Mouse (Mus musculus) midbrain, embryonic 10.5 days (tissue): ENCODE measurements around the gene Tgfb2. TPM values are rescaled to one million over a fixed set of nuclear protein-coding genes. Genes with fewer than 3 reads are reported as not detected.
A peak's percentile ranks its signal among the peaks of the same experiment; 100 is the strongest.

Experiments
- DNase-seq: peaks from one replicate; pipeline ENCODE4 v3.0.0-alpha.2; 2017; ENCODE audit warnings: low spot score
- H3K27ac ChIP-seq: fragments of 300-500 bp; sonication (generic); replicated peaks from 2 replicates; pipeline ENCODE4 v1.5.1; 2016; ENCODE audit warnings: mild to moderate bottlenecking
- H3K27me3 ChIP-seq: fragments of 300-500 bp; sonication (generic); 2 replicates; pipeline ENCODE4 v1.6.1; 2016; ENCODE audit warnings: low read depth, mild to moderate bottlenecking; ENCODE audit not compliant: poor library complexity, severe bottlenecking
- H3K36me3 ChIP-seq: fragments of 300-500 bp; sonication (generic); 2 replicates; pipeline ENCODE4 v1.6.1; 2016; ENCODE audit warnings: mild to moderate bottlenecking, moderate library complexity
- H3K4me1 ChIP-seq: fragments of 300-500 bp; sonication (generic); 2 replicates; pipeline ENCODE4 v1.6.1; 2016
- H3K4me3 ChIP-seq: fragments of 300-500 bp; sonication (generic); 2 replicates; pipeline ENCODE4 v1.5.1; 2016; ENCODE audit warnings: mild to moderate bottlenecking, moderate library complexity
- H3K9me3 ChIP-seq: fragments of 300-500 bp; sonication (generic); replicated peaks from 2 replicates; pipeline ENCODE4 v1.6.1; 2016; ENCODE audit warnings: mild to moderate bottlenecking
- WGBS: fragments of 180-500 bp; shearing (Covaris S2); methylation state at CpG from one replicate; pipeline ENCODE4 v1.1.7; 2016; 5-methylcytosine and 5-hydroxymethylcytosine counted together
- polyA plus RNA-seq: library from polyadenylated mRNA; unstranded; fragments of >200 nt; fragmentation: Nextera tagmentation; extraction: Ambion mirVana; gene quantifications from 2 replicates; pipeline ENCODE4 v1.2.1, GENCODE M21; 2016

Tgfb2 gene
- polyA plus RNA-seq, 1 experiment from 2014 or later = 11.1 TPM

DNA sequence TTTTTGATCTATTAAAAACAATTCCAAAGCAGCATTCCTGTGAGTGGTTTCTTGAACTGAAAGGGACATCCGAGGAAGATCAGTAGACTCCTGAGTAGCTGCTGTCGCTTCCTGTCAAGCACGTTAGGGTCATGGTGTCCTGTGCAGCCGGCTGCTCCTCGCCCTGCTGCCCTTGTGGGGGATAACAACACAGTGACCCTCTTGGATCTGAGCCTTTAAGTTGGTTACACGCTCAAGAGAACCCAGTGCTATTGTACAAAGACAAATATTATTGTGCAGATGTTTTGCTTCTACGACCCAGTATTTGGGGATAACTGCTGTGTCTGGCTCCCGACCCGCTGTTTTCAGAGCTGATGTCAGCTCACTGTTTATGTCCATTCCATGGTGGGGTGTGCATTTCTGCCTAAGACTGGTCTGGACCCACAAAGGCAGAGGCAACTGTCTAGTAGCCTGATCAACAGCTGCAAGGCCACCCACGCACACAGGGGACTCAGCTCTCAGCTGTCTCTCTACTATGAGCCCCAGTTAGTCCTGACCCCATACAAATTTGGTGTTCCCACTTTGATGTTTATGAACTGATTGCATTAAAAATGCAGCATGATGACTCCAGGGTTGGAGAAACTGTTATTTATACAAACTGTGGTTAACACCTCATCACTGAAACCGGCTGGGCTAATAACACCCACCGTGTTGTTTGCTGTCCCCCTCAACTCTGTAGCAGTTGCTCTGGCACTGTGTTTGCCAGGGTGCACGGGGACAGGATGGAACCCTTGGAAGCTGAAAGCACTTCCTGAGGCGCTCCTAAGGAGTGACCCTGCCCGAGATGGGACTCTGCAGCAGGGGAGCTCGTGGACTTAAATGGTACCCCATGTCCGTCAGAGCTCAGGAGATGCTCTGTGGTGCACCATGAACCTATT is 9.4 kb upstream of the Tgfb2 start:
- Histone ChIP-seq H3K4me1 (no peaks in the 10 kb centered on the region), H3K27ac (no peak overlapping the region), H3K27me3 (no peaks in the 10 kb centered on the region), H3K9me3 (no peaks in the 10 kb centered on the region), H3K36me3 (peaks cover 42% of the 10 kb centered on the region), H3K4me3 (no peak overlapping the region)
- no peak for DNase-seq
- 86% methylated on average over 17 of the region's 17 CpGs for WGBS

GRCm38 (mm10) chr1:186714215-186714614 is 8.4 kb upstream of the Tgfb2 start:
- Histone ChIP-seq H3K27ac (no peak overlapping the region), H3K27me3 (no peaks in the 10 kb centered on the region), H3K9me3 (no peaks in the 10 kb centered on the region), H3K4me1 (no peaks in the 10 kb centered on the region), H3K36me3 (peaks cover 32% of the 10 kb centered on the region), H3K4me3 (no peak overlapping the region)
- DNase-seq = no peak
- 82% methylated on average over 4 of the region's 4 CpGs for WGBS

DNA sequence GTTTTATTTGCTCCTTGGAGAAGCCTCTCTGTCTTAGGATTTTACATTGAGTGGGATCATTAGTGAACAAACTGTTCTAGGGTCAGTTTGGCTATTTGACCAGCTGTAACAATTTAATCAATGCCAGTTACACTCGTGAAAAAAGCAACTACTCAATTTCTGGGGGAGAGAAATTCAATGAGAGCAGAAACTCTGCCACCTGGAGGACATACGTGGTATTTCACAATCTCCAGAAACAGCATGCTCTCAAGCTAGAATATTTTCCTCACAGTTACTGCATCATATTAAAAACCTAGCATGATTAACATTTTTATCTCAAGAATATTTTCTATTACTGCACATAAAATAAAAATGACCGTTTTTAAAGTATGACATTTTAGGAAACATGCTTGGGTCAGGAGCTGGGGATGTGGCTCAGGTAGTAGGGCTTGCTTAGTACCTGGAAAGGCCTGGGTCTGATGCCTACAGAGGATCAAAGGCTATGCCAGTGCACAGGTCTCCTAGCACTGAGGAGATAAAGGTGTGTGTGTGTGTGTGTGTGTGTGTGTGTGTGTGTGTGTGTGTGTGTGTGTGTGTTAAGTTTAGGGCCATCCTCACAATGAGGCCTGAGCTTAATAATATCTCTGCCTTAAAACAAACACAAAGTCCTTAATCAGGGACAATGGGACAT is 7.1 kb upstream of the Tgfb2 start:
- Histone ChIP-seq H3K27me3 (no peaks in the 10 kb centered on the region), H3K4me3 (no peak overlapping the region), H3K9me3 (no peaks in the 10 kb centered on the region), H3K27ac (no peak overlapping the region), H3K4me1 (no peaks in the 10 kb centered on the region), H3K36me3 (peaks cover 24% of the 10 kb centered on the region)
- peak; percentile 31 for DNase-seq
- WGBS = 10% methylated on average over 3 of the region's 3 CpGs

GRCm38 (mm10) chr1:186705203-186705914 is 430 bp downstream of the Tgfb2 start:
- Histone ChIP-seq H3K4me3 (peak overlapping the region; percentile 69), H3K27me3 (peaks cover 47% of the 10 kb centered on the region), H3K27ac (peak overlapping the region; percentile 85), H3K9me3 (no peaks in the 10 kb centered on the region), H3K36me3 (no peaks in the 10 kb centered on the region), H3K4me1 (peaks cover 32% of the 10 kb centered on the region)
- under 1% methylated on average over 65 of the region's 65 CpGs for WGBS
- DNase-seq = peak; percentile 77

DNA sequence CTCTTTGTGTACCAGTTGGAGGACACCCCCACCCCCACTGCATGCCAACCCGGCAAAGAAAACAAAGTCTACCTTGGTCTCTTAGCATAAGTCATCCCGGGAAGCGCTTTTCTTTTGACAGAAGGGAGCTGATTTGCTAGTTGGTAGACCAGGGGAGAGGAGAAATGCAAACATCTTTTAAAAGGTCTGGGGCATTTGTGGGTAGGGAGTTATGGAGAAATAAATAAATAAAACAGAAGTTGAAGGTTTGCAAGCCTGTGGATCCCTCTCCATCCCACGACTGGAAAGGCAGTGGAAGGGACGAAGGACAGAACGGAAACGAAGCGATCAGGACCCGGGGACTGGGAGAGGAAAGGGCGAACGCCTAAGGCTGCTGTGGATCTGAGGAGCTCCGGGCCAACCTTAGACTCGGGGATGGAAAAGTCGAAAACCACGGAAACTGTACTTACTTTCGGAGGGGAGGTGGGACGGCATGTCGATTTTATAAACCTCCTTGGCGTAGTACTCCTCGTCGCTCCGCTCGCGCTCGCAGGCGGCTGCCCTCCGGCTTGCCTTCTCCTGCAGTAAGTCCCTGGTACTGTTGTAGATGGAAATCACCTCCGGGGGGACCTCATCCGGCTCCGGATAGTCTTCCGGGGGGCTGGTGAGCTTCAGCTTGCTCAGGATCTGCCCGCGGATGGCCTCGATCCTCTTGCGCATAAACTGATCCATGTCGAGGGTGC is 1.6 kb downstream of the Tgfb2 start:
- Histone ChIP-seq H3K36me3 (no peaks in the 10 kb centered on the region), H3K4me3 (peak overlapping the region; percentile 69), H3K4me1 (peaks cover 32% of the 10 kb centered on the region), H3K27me3 (peaks cover 47% of the 10 kb centered on the region), H3K27ac (peak overlapping the region; percentile 49), H3K9me3 (no peaks in the 10 kb centered on the region)
- WGBS = under 1% methylated on average over 36 of the region's 36 CpGs
- peak; percentile 69 for DNase-seq

DNA sequence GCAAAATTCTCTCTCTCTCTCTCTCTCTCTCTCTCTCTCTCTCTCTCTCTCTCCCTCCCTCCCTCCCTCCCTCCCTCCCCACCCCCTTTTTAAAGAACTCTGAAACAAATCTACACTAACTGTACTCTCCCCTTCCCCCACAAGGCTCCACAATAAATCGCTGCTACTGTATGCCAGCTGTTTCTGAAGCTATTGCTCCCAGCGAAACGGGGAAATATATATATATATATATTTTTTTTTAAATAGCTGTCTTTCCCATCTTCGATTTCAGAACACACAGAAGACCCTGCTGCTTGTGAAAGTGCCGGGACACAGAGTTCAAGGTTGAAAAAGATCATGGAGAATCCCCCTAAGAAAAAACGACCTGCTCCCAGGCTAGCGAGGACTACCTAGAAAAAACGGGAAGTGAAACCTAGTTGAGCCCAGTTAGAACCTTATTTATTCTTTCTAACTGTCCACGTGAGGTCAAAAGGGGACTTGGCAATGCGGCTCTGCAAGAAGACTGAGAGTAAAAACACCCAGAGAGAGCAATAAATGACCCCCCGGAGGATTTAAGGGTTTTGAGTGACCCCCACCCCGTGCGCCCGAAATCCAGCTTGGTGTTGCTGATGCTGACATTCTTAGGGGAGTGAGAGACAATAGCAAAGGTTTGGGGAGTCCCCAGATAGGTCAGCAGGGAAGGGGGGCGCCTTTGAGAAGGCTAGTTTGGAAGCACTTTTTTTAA is 2.4 kb downstream of the Tgfb2 start:
- peaks cover 47% of the 10 kb centered on the region for H3K27me3 ChIP-seq
- 1% methylated on average over 15 of the region's 15 CpGs for WGBS
- no peak for DNase-seq
- H3K4me3 ChIP-seq = peak overlapping the region; percentile 69
- H3K27ac ChIP-seq = peak overlapping the region; percentile 33; the same call in 1 of the 2 replicates
- H3K4me1 ChIP-seq = peaks cover 32% of the 10 kb centered on the region
- H3K36me3 ChIP-seq = no peaks in the 10 kb centered on the region
- no peaks in the 10 kb centered on the region for H3K9me3 ChIP-seq

DNA sequence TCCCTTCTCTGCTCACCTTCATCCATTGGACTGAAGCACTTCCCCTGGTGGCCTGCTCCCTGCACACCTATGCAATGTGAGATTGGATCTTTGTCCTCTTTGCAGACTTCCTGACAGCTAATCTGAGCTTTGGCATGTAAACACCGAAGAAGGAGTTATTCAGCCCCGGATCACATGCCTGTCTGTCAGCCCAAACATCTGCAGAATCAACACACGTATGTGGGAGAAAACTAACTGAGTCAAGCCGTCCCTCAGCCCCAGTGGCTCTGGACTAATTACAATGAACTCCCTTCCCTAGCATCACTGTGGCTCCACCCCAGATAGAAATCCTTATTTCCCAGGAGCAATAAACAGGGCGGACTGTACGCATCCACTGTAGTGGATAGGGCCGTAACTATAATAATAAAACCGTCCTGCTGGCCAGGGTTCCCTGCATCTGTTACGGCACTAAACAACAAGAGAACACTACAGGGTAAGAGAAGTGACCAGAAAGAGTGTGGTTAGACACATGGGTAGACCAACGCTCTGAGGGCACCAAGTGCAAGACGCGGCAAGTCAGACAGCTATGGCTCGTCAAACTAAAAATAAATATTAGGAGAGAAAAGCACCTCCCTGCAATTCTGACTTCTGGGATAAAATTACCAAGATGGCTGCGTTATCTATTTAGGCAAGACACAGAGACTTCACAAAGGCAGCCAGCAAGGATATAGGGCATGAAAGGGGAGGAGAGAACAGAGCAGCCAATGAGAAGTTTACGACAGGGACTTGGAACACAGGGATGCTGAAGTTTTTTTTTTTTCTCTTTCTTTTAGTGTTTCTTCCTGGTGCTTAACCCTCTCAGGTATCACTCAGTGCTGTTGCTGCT is 3.2 kb downstream of the Tgfb2 start:
- peaks cover 32% of the 10 kb centered on the region for H3K4me1 ChIP-seq
- H3K9me3 ChIP-seq = no peaks in the 10 kb centered on the region
- H3K27me3 ChIP-seq = peaks cover 45% of the 10 kb centered on the region
- DNase-seq = no peak
- H3K4me3 ChIP-seq = peak overlapping the region; percentile 69
- no peaks in the 10 kb centered on the region for H3K36me3 ChIP-seq
- 28% methylated on average over 15 of the region's 15 CpGs for WGBS
- no peak overlapping the region for H3K27ac ChIP-seq

- H3K27ac ChIP-seq = no peak overlapping the region
- no peaks in the 10 kb centered on the region for H3K9me3 ChIP-seq
- DNase-seq = no peak
- H3K4me3 ChIP-seq = no peak overlapping the region
- H3K27me3 ChIP-seq = peaks cover 32% of the 10 kb centered on the region
- 76% methylated on average over 8 of the region's 8 CpGs for WGBS
- peaks cover 32% of the 10 kb centered on the region for H3K4me1 ChIP-seq
- no peaks in the 10 kb centered on the region for H3K36me3 ChIP-seq
These were observed 4.4 kb downstream of the Tgfb2 start for GRCm38 (mm10) chr1:186701206-186701905.

DNA sequence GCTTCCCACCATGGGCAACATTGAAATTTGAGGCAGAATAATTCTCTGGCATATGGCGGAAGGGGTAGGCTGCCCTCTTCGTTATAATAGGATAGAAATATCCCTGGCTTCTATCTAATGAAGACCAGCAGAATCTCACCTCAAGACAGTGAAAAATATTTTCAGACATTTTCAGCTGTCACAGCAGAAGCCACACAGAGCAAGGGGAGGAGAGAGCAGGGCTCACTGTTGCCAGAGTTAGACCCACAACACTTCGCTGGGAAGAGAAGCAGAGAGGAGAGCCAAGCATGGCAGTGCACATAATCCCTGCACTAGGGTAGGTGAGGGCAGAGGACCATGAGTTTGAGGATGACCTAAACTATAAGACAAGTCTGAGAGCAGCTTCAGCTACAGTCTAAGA is 5.3 kb downstream of the Tgfb2 start:
- H3K9me3 ChIP-seq = no peaks in the 10 kb centered on the region
- no peak for DNase-seq
- 84% methylated on average over 3 of the region's 3 CpGs for WGBS
- H3K36me3 ChIP-seq = no peaks in the 10 kb centered on the region
- H3K27ac ChIP-seq = no peak overlapping the region
- H3K4me1 ChIP-seq = peaks cover 24% of the 10 kb centered on the region
- peaks cover 25% of the 10 kb centered on the region for H3K27me3 ChIP-seq
- H3K4me3 ChIP-seq = no peak overlapping the region

DNA sequence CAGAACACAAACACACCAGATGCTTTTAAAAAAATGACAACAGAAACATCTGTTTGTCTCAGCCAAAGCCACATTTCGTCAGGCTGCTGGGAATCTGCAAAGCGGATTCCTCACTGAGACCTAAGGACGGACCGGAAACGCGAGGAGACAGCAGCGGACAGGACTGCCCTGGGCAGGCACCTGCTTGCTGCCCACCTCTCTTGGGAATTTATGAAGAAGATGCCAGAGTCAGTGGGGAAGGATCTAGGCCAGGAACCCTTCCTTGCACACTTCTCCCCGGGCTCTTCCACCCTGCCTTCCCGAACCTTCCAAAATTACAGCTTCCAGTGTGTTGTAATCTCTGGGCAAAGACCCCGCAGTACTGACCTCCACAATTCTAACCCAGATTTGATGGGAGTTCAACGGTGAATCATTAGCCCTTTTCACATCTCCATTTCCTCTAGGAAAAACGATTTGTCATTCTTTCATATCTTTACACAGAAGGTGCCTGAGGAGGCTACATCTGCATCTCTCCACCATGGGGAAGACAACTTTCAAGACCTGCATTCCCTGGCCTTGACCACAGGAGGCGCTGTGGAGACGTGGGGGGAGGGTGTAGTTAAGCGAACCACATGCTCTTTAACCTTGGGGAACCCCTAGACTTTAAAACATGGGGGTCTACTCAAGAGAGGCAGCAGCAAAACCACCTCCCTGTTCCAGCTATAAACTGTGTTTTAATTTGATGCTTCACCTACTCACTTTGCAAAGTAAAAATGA is 7.0 kb downstream of the Tgfb2 start:
- DNase-seq = no peak
- WGBS = 78% methylated on average over 15 of the region's 15 CpGs
- Histone ChIP-seq H3K27ac (no peak overlapping the region), H3K4me3 (no peak overlapping the region), H3K4me1 (peaks cover 9% of the 10 kb centered on the region), H3K36me3 (no peaks in the 10 kb centered on the region), H3K9me3 (no peaks in the 10 kb centered on the region), H3K27me3 (peaks cover 18% of the 10 kb centered on the region)
